Mouse (Mus musculus): ENCODE measurements at regions not wholly inside any gene's neighbourhood (a gene's known extent, or its start where the extent isn't known, plus 50 kb on each side); places are given as distances from the start of the nearest gene placed in this dataset.

GRCm38 (mm10) chr1:52294521-52294920 is 61.5 kb upstream of the Gls start:
- H3K9ac ChIP-seq (ENCODE audit: insufficient read depth, low read depth, low read length, poor library complexity, severe bottlenecking): no peak overlapping the region
- no peaks in the 10 kb centered on the region for H3K9me3 ChIP-seq (ENCODE audit: control insufficient read depth, insufficient read depth, low read depth, low read length)
- no peak for DNase-seq (ENCODE audit: low read depth, low spot score)
- H3K4me1 ChIP-seq (ENCODE audit: control insufficient read depth in 2 of 2, insufficient read depth in 2 of 2, low read length in 2 of 2, poor library complexity in 1 of 2): no peaks in the 10 kb centered on the region
- in situ Hi-C loops (cut with MboI; ENCODE audit: low sequenced_read_pairs in 2 of 2, unreplicated experiment in 2 of 2): no loop called here
- no peak overlapping the region for H3K4me3 ChIP-seq (ENCODE audit: insufficient read depth in 1 of 2, low read depth in 1 of 2, low read length in 2 of 2, poor library complexity in 1 of 2, severe bottlenecking in 1 of 2)
- H3K27ac ChIP-seq (ENCODE audit: insufficient read depth, low read depth, low read length, poor library complexity, severe bottlenecking): no peak overlapping the region
- no peaks in the 10 kb centered on the region for H3K36me3 ChIP-seq (ENCODE audit: control insufficient read depth, insufficient read depth, low read length, poor library complexity, severe bottlenecking)
- no peak for TF ChIP-seq ZC3H11A (IDR thresholded peaks at IDR 0.05; ENCODE audit: borderline replicate concordance, low read depth, low read length)
- no peak for TF ChIP-seq CHD2 (IDR thresholded peaks at IDR 0.05; ENCODE audit: low read depth, low read length)
- no peak for TF ChIP-seq MAFK (IDR thresholded peaks at IDR 0.05; ENCODE audit: insufficient read depth, low read depth, low read length)
- no peak for TF ChIP-seq HCFC1 (IDR thresholded peaks at IDR 0.05; ENCODE audit: borderline replicate concordance, insufficient read depth, low read length)
- TF ChIP-seq ZNF384 (IDR thresholded peaks at IDR 0.05; ENCODE audit: low read depth, low read length): no peak

GRCm38 (mm10) chr1:52293393-52294099 is 60.5 kb upstream of the Gls start:
- peak; percentile 12 for DNase-seq (ENCODE audit: low read depth, low spot score)
- Histone ChIP-seq H3K9ac (ENCODE audit: insufficient read depth, low read depth, low read length, poor library complexity, severe bottlenecking) (no peak overlapping the region), H3K36me3 (ENCODE audit: control insufficient read depth, insufficient read depth, low read length, poor library complexity, severe bottlenecking) (no peaks in the 10 kb centered on the region), H3K4me3 (ENCODE audit: insufficient read depth in 1 of 2, low read depth in 1 of 2, low read length in 2 of 2, poor library complexity in 1 of 2, severe bottlenecking in 1 of 2) (no peak overlapping the region), H3K27ac (ENCODE audit: insufficient read depth, low read depth, low read length, poor library complexity, severe bottlenecking) (no peak overlapping the region), H3K9me3 (ENCODE audit: control insufficient read depth, insufficient read depth, low read depth, low read length) (no peaks in the 10 kb centered on the region), H3K4me1 (ENCODE audit: control insufficient read depth in 2 of 2, insufficient read depth in 2 of 2, low read length in 2 of 2, poor library complexity in 1 of 2) (no peaks in the 10 kb centered on the region)
- TF ChIP-seq ZNF384 (IDR thresholded peaks at IDR 0.05; ENCODE audit: low read depth, low read length) (no peak), HCFC1 (IDR thresholded peaks at IDR 0.05; ENCODE audit: borderline replicate concordance, insufficient read depth, low read length) (no peak), CHD2 (IDR thresholded peaks at IDR 0.05; ENCODE audit: low read depth, low read length) (no peak), ZC3H11A (IDR thresholded peaks at IDR 0.05; ENCODE audit: borderline replicate concordance, low read depth, low read length) (no peak), MAFK (IDR thresholded peaks at IDR 0.05; ENCODE audit: insufficient read depth, low read depth, low read length) (no peak)
- in situ Hi-C loops (cut with MboI; ENCODE audit: low sequenced_read_pairs in 2 of 2, unreplicated experiment in 2 of 2): no loop called here
